Mouse (Mus musculus) liver, embryonic 13.5 days (tissue): ENCODE results near the gene Znhit2. TPM values are rescaled to one million over a fixed set of nuclear protein-coding genes. Genes with fewer than 3 reads are reported as not detected.

Source experiments
- ATAC-seq: fragments of 200-750 bp; cut with Nextera tagmentation; 2 replicates; pipeline ENCODE4 v1.8.0; 2017; ENCODE audit warnings: low read depth, mild to moderate bottlenecking, moderate number of reproducible peaks, moderate library complexity
- DNase-seq: peaks from one replicate; pipeline ENCODE4 v3.0.0; 2022
- H3K27ac ChIP-seq: fragments of 300-500 bp; sonication (generic); 2 replicates; pipeline ENCODE4 v1.5.1; 2015; ENCODE audit warnings: moderate library complexity, mild to moderate bottlenecking, inconsistent platforms
- H3K27me3 ChIP-seq: fragments of 300-500 bp; sonication (generic); 2 replicates; pipeline ENCODE4 v1.6.1; 2015; ENCODE audit warnings: mild to moderate bottlenecking, inconsistent platforms
- H3K36me3 ChIP-seq: fragments of 300-500 bp; sonication (generic); 2 replicates; pipeline ENCODE4 v1.6.1; 2015; ENCODE audit warnings: mild to moderate bottlenecking, inconsistent platforms
- H3K4me1 ChIP-seq: fragments of 300-500 bp; sonication (generic); replicated peaks from 2 replicates; pipeline ENCODE4 v1.6.1; 2015; ENCODE audit warnings: inconsistent platforms
- H3K4me2 ChIP-seq: fragments of 300-500 bp; sonication (generic); 2 replicates; pipeline ENCODE4 v1.6.1; 2015; ENCODE audit warnings: inconsistent platforms, mild to moderate bottlenecking, moderate library complexity
- H3K4me3 ChIP-seq: fragments of 300-500 bp; sonication (generic); replicated peaks from 2 replicates; pipeline ENCODE4 v1.5.1; 2015; ENCODE audit warnings: mild to moderate bottlenecking, inconsistent platforms
- H3K9ac ChIP-seq: fragments of 300-500 bp; sonication (generic); 2 replicates; pipeline ENCODE4 v1.6.1; 2015; ENCODE audit warnings: mild to moderate bottlenecking, inconsistent platforms
- H3K9me3 ChIP-seq: fragments of 300-500 bp; sonication (generic); replicated peaks from 2 replicates; pipeline ENCODE4 v1.6.1; 2016; ENCODE audit warnings: inconsistent platforms
- WGBS: fragments of 180-500 bp; shearing (Covaris S2); methylation state at CpG from one replicate; pipeline ENCODE4 v1.1.7; 2015; ENCODE audit not compliant: insufficient replicate concordance; 5-methylcytosine and 5-hydroxymethylcytosine counted together
- microRNA-seq: library from miRNA; unstranded; fragments of <30 nt; microRNA quantifications from one replicate; pipeline ENCODE4, GENCODE M21; 2016
- polyA plus RNA-seq: library from polyadenylated mRNA; unstranded; fragments of >200 nt; fragmentation: Nextera tagmentation; extraction: Ambion mirVana; gene quantifications from 2 replicates; pipeline ENCODE4 v1.2.1, GENCODE M21; 2015

Znhit2 gene
- polyA plus RNA-seq, 1 experiment from 2014 or later, result 23.2 TPM

DNA sequence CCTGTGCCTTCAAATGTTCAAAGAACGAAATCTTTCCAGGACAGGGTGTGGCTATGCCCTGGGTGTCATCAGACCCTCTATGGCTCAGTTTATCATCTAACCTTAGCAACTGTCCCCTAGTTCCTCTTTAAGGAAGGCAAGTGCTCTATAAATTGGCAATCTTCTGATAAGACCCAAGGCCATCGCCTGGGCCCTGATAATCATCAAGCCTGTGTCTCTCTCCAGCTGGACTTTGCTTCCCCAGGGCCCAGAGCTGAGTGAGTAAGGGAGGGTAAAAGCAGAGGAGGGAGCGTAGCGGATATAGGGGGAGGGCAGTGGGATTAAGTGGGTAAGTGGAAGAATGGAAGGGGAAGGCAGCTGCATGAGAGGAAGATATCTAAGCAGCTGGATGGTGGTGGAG, 43.5 kb downstream of the Znhit2 start:
- Histone ChIP-seq H3K27ac (peak overlapping the region; percentile 15; the same call in 1 of the 2 replicates), H3K9me3 (no peaks in the 10 kb centered on the region), H3K4me3 (no peak overlapping the region), H3K27me3 (no peaks in the 10 kb centered on the region), H3K4me2 (no peak overlapping the region), H3K4me1 (peaks cover 63% of the 10 kb centered on the region), H3K36me3 (peaks cover 8% of the 10 kb centered on the region), H3K9ac (no peak overlapping the region)
- 36% methylated on average over 4 of the region's 4 CpGs for WGBS
- ATAC-seq, result no peak
- no peak for DNase-seq

DNA sequence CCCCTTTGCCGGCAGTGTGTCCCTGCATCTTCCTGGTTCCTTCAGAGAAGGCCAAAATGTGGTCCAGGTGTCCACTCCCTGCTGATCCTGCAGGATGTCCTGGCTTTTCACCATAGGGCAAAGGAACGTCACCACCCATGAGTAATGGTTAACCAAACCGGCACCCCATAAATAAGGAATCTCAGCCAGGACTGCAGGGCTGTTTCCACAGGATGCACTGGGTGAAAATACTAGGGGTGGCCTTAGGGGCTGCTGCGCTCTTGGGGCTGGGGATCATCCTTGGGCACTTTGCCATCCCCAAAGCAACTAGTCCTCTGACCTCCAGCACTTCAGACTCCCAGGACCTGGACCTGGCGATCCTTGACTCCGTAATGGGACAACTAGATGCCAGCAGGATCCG, 44.6 kb downstream of the Znhit2 start, which contains the start of gene Naaladl1:
Gene Naaladl1, plus strand, starts transcription at position 197 of the 400 bp plus-strand sequence.
- Histone ChIP-seq H3K36me3 (no peaks in the 10 kb centered on the region), H3K27me3 (no peaks in the 10 kb centered on the region), H3K9me3 (no peaks in the 10 kb centered on the region), H3K9ac (no peak within 1 kb of the TSS), H3K4me1 (peaks cover 57% of the 10 kb centered on the region), H3K4me3 (no peak within 1 kb of the TSS), H3K27ac (peak within 1 kb of the TSS; percentile 15; the same call in 1 of the 2 replicates), H3K4me2 (peak within 1 kb of the TSS; percentile 21; the same call in 1 of the 2 replicates)
- ATAC-seq, result no peak
- no peak for DNase-seq
- WGBS, result 85% methylated on average over 7 of the region's 7 CpGs

Small RNA genes within 50 kb of the gene (microRNA-seq; reads per million reads assigned to microRNA genes)
- gene Mir6988, result 1.2 reads per million

Other genes with a start within 250 kb of the Znhit2 start
- gene Frmd8, start 185.9 kb upstream of the Znhit2 start, polyA plus RNA-seq, result 13.9 and 15.8 TPM in 2 replicates
- gene Slc25a45, start 183.4 kb upstream of the Znhit2 start, polyA plus RNA-seq, result 5.7 and 6.8 TPM in 2 replicates
- 2.5 TPM in 2 replicates for gene Tigd3, start 167.0 kb upstream of the Znhit2 start, polyA plus RNA-seq
- gene Dpf2, start 148.2 kb upstream of the Znhit2 start, polyA plus RNA-seq, result 56.7 and 60.0 TPM in 2 replicates
- gene Cdc42ep2, start 136.4 kb upstream of the Znhit2 start, polyA plus RNA-seq, result 2.7 and 3.0 TPM in 2 replicates
- gene Pola2, start 97.0 kb upstream of the Znhit2 start, polyA plus RNA-seq, result 62.2 and 69.8 TPM in 2 replicates
- not detected in 2 replicates for gene Slc22a20, start 75.0 kb upstream of the Znhit2 start, polyA plus RNA-seq
- gene Capn1, start 45.3 kb upstream of the Znhit2 start, polyA plus RNA-seq, result 21.9 and 26.3 TPM in 2 replicates
- 11.6 and 13.9 TPM in 2 replicates for gene Syvn1, start 14.6 kb upstream of the Znhit2 start, polyA plus RNA-seq
- gene Mrpl49, start 3.4 kb upstream of the Znhit2 start, polyA plus RNA-seq, result 50.2 and 59.4 TPM in 2 replicates
- gene Fau, start 3.3 kb upstream of the Znhit2 start, polyA plus RNA-seq, result 639 and 696 TPM in 2 replicates
- gene Tm7sf2, start 7.2 kb downstream of the Znhit2 start, polyA plus RNA-seq, result 30.6 and 33.2 TPM in 2 replicates
- gene Vps51, start 16.0 kb downstream of the Znhit2 start, polyA plus RNA-seq, result 29.1 and 31.6 TPM in 2 replicates
- gene Tmem262, start 18.8 kb downstream of the Znhit2 start, polyA plus RNA-seq, result not detected in 2 replicates
- 0.49 and 0.80 TPM in 2 replicates for gene Gm28374, start 21.1 kb downstream of the Znhit2 start, polyA plus RNA-seq
- gene Zfpl1, start 23.8 kb downstream of the Znhit2 start, polyA plus RNA-seq, result 22.6 and 23.5 TPM in 2 replicates
- 34.2 and 39.3 TPM in 2 replicates for gene Cdca5, start 23.8 kb downstream of the Znhit2 start, polyA plus RNA-seq
- gene AC131692.1, start 33.2 kb downstream of the Znhit2 start, polyA plus RNA-seq, result 0.30 and 0.32 TPM in 2 replicates
- 2.2 and 2.6 TPM in 2 replicates for gene Naaladl1, start 44.6 kb downstream of the Znhit2 start, polyA plus RNA-seq
- gene Sac3d1, start 57.5 kb downstream of the Znhit2 start, polyA plus RNA-seq, result 27.5 and 27.9 TPM in 2 replicates
- 46.5 and 48.5 TPM in 2 replicates for gene Snx15, start 67.1 kb downstream of the Znhit2 start, polyA plus RNA-seq
- 0.12 and 0.29 TPM in 2 replicates for gene Batf2, start 79.8 kb downstream of the Znhit2 start, polyA plus RNA-seq
- gene Arl2, start 80.4 kb downstream of the Znhit2 start, polyA plus RNA-seq, result 37.1 and 38.0 TPM in 2 replicates
- not detected in 2 replicates for gene Majin, start 123.2 kb downstream of the Znhit2 start, polyA plus RNA-seq
- gene Gpha2, start 165.2 kb downstream of the Znhit2 start, polyA plus RNA-seq, result 0.17 TPM in 1 of 2 replicates, not detected in the other
- gene Ppp2r5b, start 174.7 kb downstream of the Znhit2 start, polyA plus RNA-seq, result 3.5 and 4.9 TPM in 2 replicates
- 4.1 and 4.8 TPM in 2 replicates for gene Atg2a, start 180.5 kb downstream of the Znhit2 start, polyA plus RNA-seq
- 68.8 and 72.6 TPM in 2 replicates for gene Ehd1, start 215.5 kb downstream of the Znhit2 start, polyA plus RNA-seq
- gene Cdc42bpg, start 245.3 kb downstream of the Znhit2 start, polyA plus RNA-seq, result 0.14 and 0.16 TPM in 2 replicates